ENCODE assay signal across 23 mouse cellular contexts in genomic region chr4:119190618-119191017, GRCm38 (mm10). TPM values are rescaled to one million over a fixed set of nuclear protein-coding genes. Genes with fewer than 3 reads are reported as not detected.
DNase-seq lines count a peak whose midpoint lies in the region; ATAC-seq lines count a peak whose summit lies in the region.
"Had no signal": no experiment of that assay in that cellular context is flagged by ENCODE, and none has a peak within 500 bp of the region (broad histone marks: within the 10 kb centered on the region; RNA-seq: fewer than 3 reads in every experiment).

No protein-coding gene starts in this region.

- no peaks in the 10 kb centered on the region for H3K9me3 ChIP-seq in liver, embryonic 16.5 days (replicated peaks; ENCODE audit: control insufficient read depth, low read length)
- H3K9me3 ChIP-seq: hindbrain, embryonic 12.5 days had no signal

- DNase-seq in spleen, adult 12 weeks (ENCODE audit: low spot score), result peak; percentile 60
- no peak for DNase-seq in spleen, adult 18-20 months
- no peak for DNase-seq in frontal cortex, postnatal 10 days (ENCODE audit: low spot score in 2 of 2)
- DNase-seq in frontal cortex, postnatal 36 days (ENCODE audit: low spot score in 2 of 2), result no peak
- DNase-seq in left cerebral cortex, adult 11 months (ENCODE audit: low spot score), result no peak
- DNase-seq: cerebellum, adult 18-20 months; lung, postnatal 4 days; right cerebral cortex, postnatal 25 days; thymus, adult 2 months had no signal

- no peaks in the 10 kb centered on the region for H3K27me3 ChIP-seq in liver, embryonic 16.5 days (ENCODE audit: control insufficient read depth, insufficient read depth, low read depth, low read length)
- H3K27me3 ChIP-seq: hindbrain, embryonic 12.5 days had no signal

- ATAC-seq in erythroblast, adult 5-6 weeks (replicated peaks; ENCODE audit: low FRiP score, poor library complexity, severe bottlenecking), result peak; percentile 65
- peak; percentile 69 for ATAC-seq in liver, embryonic 16.5 days (ENCODE audit: low read depth)
- ATAC-seq: forebrain, embryonic 14.5 days; midbrain, embryonic 16.5 days; Patski had no signal

- peak overlapping the region; percentile 99 for H3K27ac ChIP-seq in liver, embryonic 16.5 days (ENCODE audit: low read length)
- H3K27ac ChIP-seq: hindbrain, embryonic 12.5 days had no signal

- H3K4me1 ChIP-seq in liver, embryonic 16.5 days (ENCODE audit: control insufficient read depth, low read depth, low read length), result peaks cover 56% of the 10 kb centered on the region

- peak overlapping the region; percentile 89 for H3K9ac ChIP-seq in liver, embryonic 16.5 days (ENCODE audit: low read depth, low read length)
- H3K9ac ChIP-seq: hindbrain, embryonic 12.5 days had no signal

- WGBS in liver, embryonic 16.5 days (ENCODE audit: insufficient replicate concordance), result 29% methylated on average over 8 of the region's 8 CpGs

- peak overlapping the region; percentile 72 for H3K4me3 ChIP-seq in liver, embryonic 16.5 days (ENCODE audit: low read depth, low read length)
- H3K4me3 ChIP-seq: hindbrain, embryonic 12.5 days had no signal

- peak overlapping the region; percentile 85 for H3K4me2 ChIP-seq in liver, embryonic 16.5 days (ENCODE audit: low read depth, low read length)
- H3K4me2 ChIP-seq: hindbrain, embryonic 12.5 days had no signal

- peaks cover 31% of the 10 kb centered on the region for H3K36me3 ChIP-seq in liver, embryonic 16.5 days (ENCODE audit: control insufficient read depth, insufficient read depth)
- H3K36me3 ChIP-seq: hindbrain, embryonic 12.5 days had no signal

RNA-seq across cellular contexts. Expression of gene Ermap, which starts 0.8 kb away (rescaled TPM):
- total RNA-seq in erythroblast, adult 5-6 weeks (2015; ENCODE audit: low replicate concordance), result 938 and 1,091 TPM in 2 replicates
- 1,195 and 1,321 TPM in 2 replicates for total RNA-seq in erythroblast, adult 5-6 weeks (2017; ENCODE audit: low replicate concordance)
- 359 and 361 TPM in 2 replicates for polyA plus RNA-seq in liver, embryonic 16.5 days (2015; fragmentation: Nextera tagmentation; extraction: Ambion mirVana)
- total RNA-seq: gastrocnemius, adult 18-20 months had no signal
- polyA plus RNA-seq: liver, adult 2 months; Patski had no signal

RNA-seq across cellular contexts. Expression of gene Svbp, which starts 4.5 kb away (rescaled TPM):
- 21.7 and 32.1 TPM in 2 replicates for total RNA-seq in erythroblast, adult 5-6 weeks (2015; ENCODE audit: low replicate concordance)
- total RNA-seq in erythroblast, adult 5-6 weeks (2017; ENCODE audit: low replicate concordance), result 36.0 and 124 TPM in 2 replicates
- polyA plus RNA-seq in liver, embryonic 16.5 days (2015; fragmentation: Nextera tagmentation; extraction: Ambion mirVana), result 69.6 and 79.2 TPM in 2 replicates

RNA-seq across cellular contexts. Expression of gene Zfp691, which starts 16.6 kb away (rescaled TPM):
- total RNA-seq in erythroblast, adult 5-6 weeks (2015; ENCODE audit: low replicate concordance), result 2.3 and 4.2 TPM in 2 replicates
- 3.1 and 4.0 TPM in 2 replicates for total RNA-seq in erythroblast, adult 5-6 weeks (2017; ENCODE audit: low replicate concordance)
- 2.0 and 2.1 TPM in 2 replicates for polyA plus RNA-seq in liver, embryonic 16.5 days (2015; fragmentation: Nextera tagmentation; extraction: Ambion mirVana)

RNA-seq across cellular contexts. Expression of gene Tmem269, which starts 27.4 kb away (rescaled TPM):
- not detected in 2 replicates for total RNA-seq in erythroblast, adult 5-6 weeks (2015; ENCODE audit: low replicate concordance)
- not detected in 2 replicates for total RNA-seq in erythroblast, adult 5-6 weeks (2017; ENCODE audit: low replicate concordance)
- polyA plus RNA-seq in liver, embryonic 16.5 days (2015; fragmentation: Nextera tagmentation; extraction: Ambion mirVana), result not detected in 2 replicates
- total RNA-seq: adrenal gland, postnatal 4 days; gastrocnemius, adult 18-20 months; heart, adult 8-10 months had no signal
- polyA plus RNA-seq: embryonic facial prominence, embryonic 11.5 days; intestine, embryonic 14.5 days; kidney, embryonic 16.5 days; Patski; stomach, embryonic 14.5 days; thymus, adult 2 months had no signal

RNA-seq across cellular contexts. Expression of gene AU022252, which starts 41.9 kb away (rescaled TPM):
- total RNA-seq in erythroblast, adult 5-6 weeks (2015; ENCODE audit: low replicate concordance), result 0.84 and 0.96 TPM in 2 replicates
- total RNA-seq in erythroblast, adult 5-6 weeks (2017; ENCODE audit: low replicate concordance), result 1.3 and 1.4 TPM in 2 replicates
- polyA plus RNA-seq in liver, embryonic 16.5 days (2015; fragmentation: Nextera tagmentation; extraction: Ambion mirVana), result 10.0 and 11.6 TPM in 2 replicates
